Mouse (Mus musculus) midbrain, embryonic 15.5 days (tissue): ENCODE results near the gene 1500009C09Rik. TPM values are rescaled to one million over a fixed set of nuclear protein-coding genes. Genes with fewer than 3 reads are reported as not detected.

Source experiments
- ATAC-seq: fragments of 200-750 bp; cut with Nextera tagmentation; replicated peaks from 2 replicates; pipeline ENCODE4 v1.8.0; 2017; ENCODE audit warnings: moderate TSS enrichment
- H3K27ac ChIP-seq: fragments of 300-500 bp; sonication (generic); 2 replicates; pipeline ENCODE4 v1.5.1; 2015; ENCODE audit warnings: mild to moderate bottlenecking, inconsistent platforms
- H3K27me3 ChIP-seq: fragments of 300-500 bp; sonication (generic); replicated peaks from 2 replicates; pipeline ENCODE4 v1.6.1; 2015; ENCODE audit warnings: inconsistent platforms
- H3K36me3 ChIP-seq: fragments of 300-500 bp; sonication (generic); replicated peaks from 2 replicates; pipeline ENCODE4 v1.6.1; 2015; ENCODE audit warnings: inconsistent platforms
- H3K4me1 ChIP-seq: fragments of 300-500 bp; sonication (generic); 2 replicates; pipeline ENCODE4 v1.6.1; 2015; ENCODE audit warnings: inconsistent platforms
- H3K4me2 ChIP-seq: fragments of 300-500 bp; sonication (generic); 2 replicates; pipeline ENCODE4 v1.6.1; 2015; ENCODE audit warnings: inconsistent platforms, mild to moderate bottlenecking, moderate library complexity
- H3K4me3 ChIP-seq: fragments of 300-500 bp; sonication (generic); 2 replicates; pipeline ENCODE4 v1.5.1; 2015; ENCODE audit warnings: mild to moderate bottlenecking, inconsistent platforms
- H3K9ac ChIP-seq: fragments of 300-500 bp; sonication (generic); 2 replicates; pipeline ENCODE4 v1.6.1; 2015; ENCODE audit warnings: mild to moderate bottlenecking, inconsistent platforms
- H3K9me3 ChIP-seq: fragments of 300-500 bp; sonication (generic); 2 replicates; pipeline ENCODE4 v1.6.1; 2016; ENCODE audit warnings: inconsistent platforms
- WGBS: fragments of 180-500 bp; shearing (Covaris S2); methylation state at CpG from one replicate; pipeline ENCODE4 v1.1.7; 2015; ENCODE audit warnings: mixed read lengths; 5-methylcytosine and 5-hydroxymethylcytosine counted together
- polyA plus RNA-seq: library from polyadenylated mRNA; unstranded; fragments of >200 nt; fragmentation: Nextera tagmentation; extraction: Ambion mirVana; gene quantifications from 2 replicates; pipeline ENCODE4 v1.2.1, GENCODE M21; 2015

Gene 1500009C09Rik
- polyA plus RNA-seq, 1 experiment from 2014 or later = 22.6 TPM

- under 1% methylated on average over 102 of the region's 112 CpGs for WGBS
- Histone ChIP-seq H3K9me3 (no peaks in the 10 kb centered on the region), H3K4me2 (peak overlapping the region; percentile 69), H3K4me1 (peaks cover 34% of the 10 kb centered on the region), H3K4me3 (peak overlapping the region; percentile 37), H3K36me3 (no peaks in the 10 kb centered on the region), H3K27me3 (peaks cover 67% of the 10 kb centered on the region), H3K27ac (no peak overlapping the region), H3K9ac (peak overlapping the region; percentile 12)
- ATAC-seq = peak; percentile 58
Measured at GRCm38 (mm10) chr15:82211911-82212751, 40.1 kb upstream of the 1500009C09Rik start.

- no peak for ATAC-seq
Measured at GRCm38 (mm10) chr15:82212752-82213063, 39.5 kb upstream of the 1500009C09Rik start, which contains the start of gene Shisa8. Shisa8 (minus strand) TSS chr15:82212815.

GRCm38 (mm10) chr15:82213222-82213621 lies 39.0 kb upstream of the 1500009C09Rik start:
- H3K27ac ChIP-seq = no peak overlapping the region
- peaks cover 60% of the 10 kb centered on the region for H3K27me3 ChIP-seq
- no peak overlapping the region for H3K9ac ChIP-seq
- ATAC-seq = no peak
- H3K4me1 ChIP-seq = peaks cover 26% of the 10 kb centered on the region
- H3K4me2 ChIP-seq = no peak overlapping the region
- H3K36me3 ChIP-seq = no peaks in the 10 kb centered on the region
- 12% methylated on average over 4 of the region's 4 CpGs for WGBS
- H3K4me3 ChIP-seq = no peak overlapping the region
- no peaks in the 10 kb centered on the region for H3K9me3 ChIP-seq

More at GRCm38 (mm10) chr15:82212752-82213063, 39.5 kb upstream of the 1500009C09Rik start, which contains the start of gene Shisa8:
- Histone ChIP-seq H3K27ac (no peak within 1 kb of the TSS), H3K36me3 (no peaks in the 10 kb centered on the region), H3K4me3 (peak within 1 kb of the TSS; percentile 37), H3K4me1 (peaks cover 29% of the 10 kb centered on the region), H3K9ac (peak within 1 kb of the TSS; percentile 12), H3K4me2 (peak within 1 kb of the TSS; percentile 69), H3K27me3 (peaks cover 63% of the 10 kb centered on the region), H3K9me3 (no peaks in the 10 kb centered on the region)
- WGBS = 0% methylated on average over 29 of the region's 34 CpGs

GRCm38 (mm10) chr15:82215332-82216046 lies 36.7 kb upstream of the 1500009C09Rik start:
- no peak overlapping the region for H3K4me3 ChIP-seq
- WGBS = 25% methylated on average over 11 of the region's 11 CpGs
- H3K27me3 ChIP-seq = peaks cover 44% of the 10 kb centered on the region
- H3K4me2 ChIP-seq = no peak overlapping the region
- H3K36me3 ChIP-seq = no peaks in the 10 kb centered on the region
- H3K4me1 ChIP-seq = peaks cover 26% of the 10 kb centered on the region
- H3K9ac ChIP-seq = no peak overlapping the region
- ATAC-seq = no peak
- no peak overlapping the region for H3K27ac ChIP-seq
- no peaks in the 10 kb centered on the region for H3K9me3 ChIP-seq

- Histone ChIP-seq H3K4me2 (no peak overlapping the region), H3K4me1 (peaks cover 26% of the 10 kb centered on the region), H3K9me3 (no peaks in the 10 kb centered on the region), H3K27ac (no peak overlapping the region), H3K4me3 (no peak overlapping the region), H3K27me3 (peaks cover 36% of the 10 kb centered on the region), H3K36me3 (no peaks in the 10 kb centered on the region), H3K9ac (no peak overlapping the region)
- WGBS = 41% methylated on average over 20 of the region's 20 CpGs
- ATAC-seq = no peak
Measured at GRCm38 (mm10) chr15:82216142-82216827, 35.9 kb upstream of the 1500009C09Rik start.

GRCm38 (mm10) chr15:82217039-82217438 lies 35.2 kb upstream of the 1500009C09Rik start:
- 13% methylated on average over 7 of the region's 7 CpGs for WGBS
- H3K27ac ChIP-seq = no peak overlapping the region
- H3K9ac ChIP-seq = no peak overlapping the region
- no peak for ATAC-seq
- no peak overlapping the region for H3K4me3 ChIP-seq
- H3K4me2 ChIP-seq = no peak overlapping the region
- H3K9me3 ChIP-seq = no peaks in the 10 kb centered on the region
- peaks cover 19% of the 10 kb centered on the region for H3K4me1 ChIP-seq
- H3K36me3 ChIP-seq = no peaks in the 10 kb centered on the region
- peaks cover 28% of the 10 kb centered on the region for H3K27me3 ChIP-seq

- no peak overlapping the region for H3K4me3 ChIP-seq
- no peak overlapping the region for H3K27ac ChIP-seq
- peaks cover 11% of the 10 kb centered on the region for H3K4me1 ChIP-seq
- 37% methylated on average over 9 of the region's 9 CpGs for WGBS
- ATAC-seq = no peak
- no peak overlapping the region for H3K4me2 ChIP-seq
- peaks cover 22% of the 10 kb centered on the region for H3K27me3 ChIP-seq
- H3K9ac ChIP-seq = no peak overlapping the region
- H3K9me3 ChIP-seq = no peaks in the 10 kb centered on the region
- no peaks in the 10 kb centered on the region for H3K36me3 ChIP-seq
Measured at GRCm38 (mm10) chr15:82217980-82218379, 34.2 kb upstream of the 1500009C09Rik start.

- Histone ChIP-seq H3K9ac (no peak overlapping the region), H3K4me2 (no peak overlapping the region), H3K36me3 (no peaks in the 10 kb centered on the region), H3K4me1 (peaks cover 15% of the 10 kb centered on the region), H3K9me3 (no peaks in the 10 kb centered on the region), H3K27me3 (peaks cover 17% of the 10 kb centered on the region), H3K27ac (no peak overlapping the region), H3K4me3 (no peak overlapping the region)
- no peak for ATAC-seq
- 82% methylated on average over 26 of the region's 26 CpGs for WGBS
Measured at GRCm38 (mm10) chr15:82218778-82219666, 33.2 kb upstream of the 1500009C09Rik start.

- 58% methylated on average over 11 of the region's 12 CpGs for WGBS
Measured at GRCm38 (mm10) chr15:82220003-82220675, 32.1 kb upstream of the 1500009C09Rik start.

GRCm38 (mm10) chr15:82221104-82221860 lies 30.9 kb upstream of the 1500009C09Rik start:
- Histone ChIP-seq H3K27me3 (peaks cover 7% of the 10 kb centered on the region), H3K9me3 (no peaks in the 10 kb centered on the region), H3K9ac (no peak overlapping the region), H3K4me1 (peaks cover 17% of the 10 kb centered on the region), H3K27ac (no peak overlapping the region), H3K4me2 (no peak overlapping the region), H3K36me3 (no peaks in the 10 kb centered on the region), H3K4me3 (no peak overlapping the region)
- 68% methylated on average over 14 of the region's 14 CpGs for WGBS
- ATAC-seq = no peak

More at GRCm38 (mm10) chr15:82220003-82220675, 32.1 kb upstream of the 1500009C09Rik start:
- Histone ChIP-seq H3K4me2 (no peak overlapping the region), H3K27me3 (peaks cover 9% of the 10 kb centered on the region), H3K4me3 (no peak overlapping the region), H3K9ac (no peak overlapping the region), H3K36me3 (no peaks in the 10 kb centered on the region), H3K27ac (no peak overlapping the region), H3K9me3 (no peaks in the 10 kb centered on the region), H3K4me1 (peaks cover 21% of the 10 kb centered on the region)
- ATAC-seq = no peak
